Mouse (Mus musculus) hindbrain, embryonic 16.5 days (tissue): ENCODE measurements around the gene Gm10570. TPM values are rescaled to one million over a fixed set of nuclear protein-coding genes. Genes with fewer than 3 reads are reported as not detected.

ENCODE experiments used
- ATAC-seq: fragments of 200-750 bp; cut with Nextera tagmentation; 2 replicates; pipeline ENCODE4 v1.8.0; 2017; ENCODE audit warnings: moderate TSS enrichment, moderate library complexity
- H3K27ac ChIP-seq: fragments of 300-500 bp; sonication (generic); 2 replicates; pipeline ENCODE4 v1.5.1; 2014; ENCODE audit warnings: low read depth, mild to moderate bottlenecking, control low read depth, low read length, moderate library complexity
- H3K27me3 ChIP-seq: fragments of 300-500 bp; sonication (generic); replicated peaks from 2 replicates; pipeline ENCODE4 v1.6.1; 2014; ENCODE audit warnings: low read length; ENCODE audit not compliant: control insufficient read depth, insufficient read depth
- H3K36me3 ChIP-seq: fragments of 300-500 bp; sonication (generic); 2 replicates; pipeline ENCODE4 v1.6.1; 2014; ENCODE audit warnings: mild to moderate bottlenecking, low read length, moderate library complexity, mixed read lengths; ENCODE audit not compliant: control insufficient read depth, insufficient read depth
- H3K4me1 ChIP-seq: fragments of 300-500 bp; sonication (generic); 2 replicates; pipeline ENCODE4 v1.6.1; 2014; ENCODE audit warnings: low read depth, low read length; ENCODE audit not compliant: control insufficient read depth, insufficient read depth
- H3K4me2 ChIP-seq: fragments of 300-500 bp; sonication (generic); 2 replicates; pipeline ENCODE4 v1.6.1; 2014; ENCODE audit warnings: mild to moderate bottlenecking, low read length, control low read depth, moderate library complexity
- H3K4me3 ChIP-seq: fragments of 300-500 bp; sonication (generic); 2 replicates; pipeline ENCODE4 v1.5.1; 2014; ENCODE audit warnings: mild to moderate bottlenecking, low read length, control low read depth, moderate library complexity
- H3K9ac ChIP-seq: fragments of 300-500 bp; sonication (generic); 2 replicates; pipeline ENCODE4 v1.6.1; 2014; ENCODE audit warnings: low read depth, mild to moderate bottlenecking, control low read depth, low read length, moderate library complexity
- H3K9me3 ChIP-seq: fragments of 300-500 bp; sonication (generic); 2 replicates; pipeline ENCODE4 v1.6.1; 2014; ENCODE audit warnings: mild to moderate bottlenecking, low read length, moderate library complexity; ENCODE audit not compliant: control insufficient read depth
- WGBS: fragments of 180-500 bp; shearing (Covaris S2); extraction: QIAGEN DNeasy Blood & Tissue Kit; methylation state at CpG from one replicate; pipeline ENCODE4 v1.1.7; 2014; 5-methylcytosine and 5-hydroxymethylcytosine counted together
- polyA plus RNA-seq: library from polyadenylated mRNA; unstranded; fragments of >200 nt; fragmentation: Nextera tagmentation; extraction: Ambion mirVana; gene quantifications from 2 replicates; pipeline ENCODE4 v1.2.1, GENCODE M21; 2015

Gene Gm10570
- polyA plus RNA-seq, 1 experiment from 2014 or later, result 1.2 TPM

DNA sequence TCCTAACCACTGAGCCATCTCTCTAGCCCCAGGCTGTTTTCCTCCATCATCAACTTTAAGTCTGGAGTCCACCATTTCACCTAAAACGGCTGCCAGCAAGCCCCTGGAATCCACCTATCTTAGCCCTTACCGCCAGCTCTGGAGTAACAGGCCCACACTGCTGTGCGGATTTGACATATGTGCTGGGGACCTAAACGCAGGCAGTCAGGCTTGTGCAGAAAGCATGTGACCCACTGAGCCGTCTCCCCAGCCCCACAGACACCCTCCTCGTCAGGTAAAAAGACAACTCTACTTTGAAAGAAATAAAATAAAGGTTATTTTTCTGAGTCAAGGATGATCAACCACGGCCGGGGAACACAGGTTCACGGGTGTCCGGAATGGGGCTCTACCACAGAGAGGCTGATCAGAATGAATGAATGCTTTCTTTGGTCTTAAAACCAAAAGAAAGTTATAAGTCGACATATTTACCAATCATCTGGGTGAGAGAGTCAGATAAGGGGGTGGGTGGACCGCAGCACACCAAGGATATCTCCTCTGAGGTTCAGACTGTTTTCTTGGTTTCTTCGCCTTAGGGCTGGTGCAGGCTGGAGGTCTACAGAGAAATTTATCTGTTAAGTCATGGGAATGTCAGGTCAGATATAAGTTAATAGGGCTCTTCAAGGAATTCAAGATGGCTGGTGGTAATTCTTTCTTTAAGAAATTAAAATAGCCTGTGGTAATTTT lies 12.1 kb downstream of the Gm10570 start:
- 85% methylated on average over 13 of the region's 13 CpGs for WGBS
- no peaks in the 10 kb centered on the region for H3K4me1 ChIP-seq
- no peaks in the 10 kb centered on the region for H3K36me3 ChIP-seq
- no peak for ATAC-seq
- no peaks in the 10 kb centered on the region for H3K9me3 ChIP-seq
- no peaks in the 10 kb centered on the region for H3K27me3 ChIP-seq
- no peak overlapping the region for H3K27ac ChIP-seq
- no peak overlapping the region for H3K4me3 ChIP-seq
- no peak overlapping the region for H3K9ac ChIP-seq
- no peak overlapping the region for H3K4me2 ChIP-seq

DNA sequence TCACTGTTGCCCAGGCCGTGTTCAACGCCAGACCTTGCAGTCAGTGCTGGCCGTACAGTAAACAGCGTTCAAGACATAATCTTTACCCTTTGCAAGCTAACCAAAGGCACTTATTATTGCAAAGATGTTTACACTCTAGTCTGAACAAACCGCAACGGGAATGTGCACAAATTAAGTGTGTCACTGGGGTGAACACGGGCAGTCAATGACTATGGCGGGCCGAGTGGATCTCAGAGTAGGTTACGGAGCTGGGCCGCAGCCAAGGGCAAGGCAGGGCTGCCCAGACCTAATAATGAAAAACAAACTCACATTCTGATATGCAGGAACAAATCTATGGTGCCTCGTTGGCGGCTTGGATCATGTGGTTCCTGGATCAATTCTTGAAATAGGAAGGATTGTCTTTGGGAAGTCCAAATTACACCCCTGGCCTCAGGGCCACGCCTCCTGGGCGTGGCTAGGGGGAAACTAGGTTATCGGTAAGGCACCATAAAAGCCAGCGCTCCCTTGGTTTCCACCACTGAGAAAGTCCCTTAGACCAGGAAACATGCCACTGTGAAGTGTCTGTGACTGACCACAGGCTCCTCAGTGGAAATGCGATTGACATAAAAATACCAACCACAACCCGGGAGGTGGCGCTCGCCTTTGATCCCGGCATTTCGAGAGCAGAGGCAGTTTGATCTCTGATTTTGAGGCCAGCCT lies 13.3 kb downstream of the Gm10570 start:
- no peak overlapping the region for H3K4me2 ChIP-seq
- H3K4me1 ChIP-seq, result no peaks in the 10 kb centered on the region
- no peaks in the 10 kb centered on the region for H3K27me3 ChIP-seq
- H3K9ac ChIP-seq, result no peak overlapping the region
- no peak for ATAC-seq
- no peaks in the 10 kb centered on the region for H3K36me3 ChIP-seq
- no peaks in the 10 kb centered on the region for H3K9me3 ChIP-seq
- no peak overlapping the region for H3K27ac ChIP-seq
- no peak overlapping the region for H3K4me3 ChIP-seq
- WGBS, result 53% methylated on average over 23 of the region's 23 CpGs

DNA sequence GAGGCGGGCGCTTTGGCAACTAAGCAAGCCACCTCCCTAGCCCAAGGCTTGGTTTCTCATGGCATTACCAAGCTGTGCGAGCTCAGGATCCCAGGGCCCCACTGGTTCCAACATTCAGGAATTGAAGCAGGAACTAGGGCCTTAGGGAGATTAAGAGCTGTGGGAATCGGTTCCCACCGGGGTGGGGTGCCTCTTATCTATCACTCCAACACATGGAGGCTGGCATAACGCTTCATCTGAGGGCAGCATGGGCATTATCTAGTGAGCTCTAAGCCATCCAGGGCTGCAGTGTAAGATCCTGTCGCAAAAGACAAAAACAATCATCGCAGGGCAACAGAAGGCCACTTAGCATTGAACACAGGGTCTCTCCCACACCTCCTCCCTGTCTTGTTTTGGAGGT lies 14.0 kb downstream of the Gm10570 start:
- Histone ChIP-seq H3K4me3 (no peak overlapping the region), H3K4me2 (no peak overlapping the region), H3K4me1 (no peaks in the 10 kb centered on the region), H3K36me3 (no peaks in the 10 kb centered on the region), H3K27me3 (no peaks in the 10 kb centered on the region), H3K9ac (no peak overlapping the region), H3K9me3 (no peaks in the 10 kb centered on the region), H3K27ac (no peak overlapping the region)
- ATAC-seq, result no peak
- WGBS, result 93% methylated on average over 8 of the region's 8 CpGs

DNA sequence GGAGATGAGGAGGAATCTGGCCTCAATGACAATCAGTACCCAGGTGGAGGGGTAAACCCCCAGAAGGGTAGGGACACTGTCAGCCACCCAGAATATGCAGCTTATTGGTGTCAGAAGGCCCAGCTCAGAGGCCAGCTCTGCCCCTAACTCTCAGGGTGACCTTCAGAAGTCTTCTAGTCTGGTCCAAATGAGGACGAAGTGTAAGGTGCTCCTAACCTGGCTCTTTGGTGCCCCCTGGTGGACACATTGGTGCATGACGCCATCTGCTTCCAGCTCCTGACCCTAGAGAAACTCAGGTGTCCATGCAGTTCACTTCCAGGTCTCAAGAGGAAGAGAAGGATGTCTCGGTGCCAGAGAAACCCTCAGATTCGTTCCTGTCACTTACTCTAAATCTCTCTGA lies 16.2 kb downstream of the Gm10570 start:
- Histone ChIP-seq H3K27ac (no peak overlapping the region), H3K4me3 (no peak overlapping the region), H3K9ac (no peak overlapping the region), H3K4me2 (no peak overlapping the region), H3K9me3 (no peaks in the 10 kb centered on the region), H3K36me3 (no peaks in the 10 kb centered on the region), H3K4me1 (no peaks in the 10 kb centered on the region), H3K27me3 (no peaks in the 10 kb centered on the region)
- 0 out of 2 replicates have a peak, but pooled peaks have one; percentile 27 for ATAC-seq
- WGBS, result 1% methylated on average over 4 of the region's 4 CpGs

DNA sequence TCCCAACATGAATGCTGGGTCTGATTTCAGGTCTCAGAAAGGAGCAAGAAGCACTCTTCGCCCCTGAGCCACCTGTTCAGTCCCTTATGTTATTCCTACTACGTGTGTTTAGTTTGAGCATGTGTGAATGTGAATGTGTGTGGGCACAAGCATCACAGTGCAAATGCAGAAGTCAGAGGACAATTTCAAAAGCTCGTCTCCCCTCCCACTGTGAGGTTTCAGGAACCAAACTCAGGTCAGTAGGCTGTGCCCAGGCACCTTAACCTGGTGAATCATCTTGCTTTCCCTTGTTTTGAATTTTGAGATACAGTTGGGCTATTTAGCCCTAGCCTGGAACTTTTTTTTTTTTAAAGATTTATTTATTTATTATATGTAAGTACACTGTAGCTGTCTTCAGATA lies 18.6 kb downstream of the Gm10570 start:
- Histone ChIP-seq H3K27me3 (no peaks in the 10 kb centered on the region), H3K36me3 (no peaks in the 10 kb centered on the region), H3K4me1 (no peaks in the 10 kb centered on the region), H3K4me2 (no peak overlapping the region), H3K9me3 (no peaks in the 10 kb centered on the region), H3K9ac (no peak overlapping the region), H3K27ac (no peak overlapping the region), H3K4me3 (no peak overlapping the region)
- ATAC-seq, result no peak
- 77% methylated on average over 3 of the region's 3 CpGs for WGBS

DNA sequence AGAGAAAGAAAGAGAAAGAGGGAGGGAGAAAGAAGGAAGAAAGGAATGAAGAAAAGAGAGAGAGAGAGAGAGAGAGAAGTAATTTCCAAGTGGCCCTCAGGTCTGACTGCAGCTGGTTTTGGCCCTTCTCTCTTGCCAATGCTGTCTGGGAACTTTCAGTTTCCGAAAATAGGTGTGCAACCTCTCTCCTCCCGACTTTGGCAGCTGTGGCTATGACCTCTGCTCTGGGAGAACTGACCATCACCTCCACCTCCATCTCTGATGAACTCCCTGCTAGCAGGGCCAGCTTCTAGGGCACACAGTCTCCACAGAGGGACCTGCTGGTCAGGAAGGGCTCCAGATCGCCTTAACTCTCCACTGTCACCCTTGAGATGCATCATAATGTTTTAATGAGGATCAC lies 21.9 kb downstream of the Gm10570 start:
- no peak overlapping the region for H3K4me3 ChIP-seq
- 56% methylated on average over 3 of the region's 3 CpGs for WGBS
- no peak overlapping the region for H3K9ac ChIP-seq
- no peaks in the 10 kb centered on the region for H3K36me3 ChIP-seq
- no peak for ATAC-seq
- H3K4me1 ChIP-seq, result no peaks in the 10 kb centered on the region
- no peak overlapping the region for H3K27ac ChIP-seq
- H3K4me2 ChIP-seq, result no peak overlapping the region
- H3K9me3 ChIP-seq, result no peaks in the 10 kb centered on the region
- H3K27me3 ChIP-seq, result no peaks in the 10 kb centered on the region

DNA sequence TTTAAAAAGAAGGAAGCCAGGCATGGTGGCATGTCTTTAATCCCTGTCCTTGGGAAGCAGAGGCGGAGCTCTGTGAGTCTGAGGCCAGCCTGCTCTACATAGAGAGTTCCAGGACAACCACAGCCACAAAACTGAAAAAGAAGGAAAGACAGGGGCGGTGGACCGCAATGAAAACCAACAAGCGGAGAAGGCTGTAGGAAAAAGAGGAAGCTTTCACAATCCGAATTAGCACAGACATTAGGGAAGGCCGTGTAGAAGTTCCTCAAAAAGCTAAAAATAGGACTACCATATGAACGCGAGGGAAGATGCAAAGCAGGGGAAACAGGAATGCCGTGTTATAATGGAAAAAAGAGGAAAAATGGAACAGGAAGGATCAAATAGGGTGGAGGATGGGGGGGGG lies 24.6 kb downstream of the Gm10570 start:
- no peak for ATAC-seq
- 88% methylated on average over 9 of the region's 9 CpGs for WGBS
- H3K27me3 ChIP-seq, result no peaks in the 10 kb centered on the region

DNA sequence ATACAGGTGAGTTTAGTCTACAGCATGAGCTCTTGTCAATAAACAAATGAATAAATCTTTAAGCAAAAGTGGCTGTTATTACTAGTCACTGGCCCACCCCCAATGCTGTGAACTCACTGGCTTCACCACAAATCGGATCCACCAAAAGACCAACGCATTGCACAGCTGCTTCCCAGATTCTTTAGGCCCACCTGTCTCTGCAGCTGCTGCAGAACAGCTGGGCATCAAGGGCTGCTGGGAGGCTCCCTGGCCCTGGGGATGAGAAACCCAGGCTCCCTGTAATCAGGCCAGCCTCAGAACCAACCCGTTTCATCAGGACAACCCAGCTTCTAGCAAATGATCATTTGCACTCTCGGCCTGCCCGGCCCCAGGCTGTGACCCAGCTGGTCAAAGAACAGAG lies 25.6 kb downstream of the Gm10570 start:
- H3K9ac ChIP-seq, result no peak overlapping the region
- H3K4me3 ChIP-seq, result no peak overlapping the region
- H3K27me3 ChIP-seq, result no peaks in the 10 kb centered on the region
- 82% methylated on average over 5 of the region's 5 CpGs for WGBS
- no peak overlapping the region for H3K4me2 ChIP-seq
- H3K9me3 ChIP-seq, result no peaks in the 10 kb centered on the region
- H3K27ac ChIP-seq, result no peak overlapping the region
- H3K36me3 ChIP-seq, result no peaks in the 10 kb centered on the region
- no peaks in the 10 kb centered on the region for H3K4me1 ChIP-seq
- no peak for ATAC-seq

More for the DNA sequence above, 24.6 kb downstream of the Gm10570 start:
- Histone ChIP-seq H3K4me1 (no peaks in the 10 kb centered on the region), H3K36me3 (no peaks in the 10 kb centered on the region), H3K4me3 (no peak overlapping the region), H3K27ac (no peak overlapping the region), H3K9me3 (no peaks in the 10 kb centered on the region), H3K4me2 (no peak overlapping the region), H3K9ac (no peak overlapping the region)

DNA sequence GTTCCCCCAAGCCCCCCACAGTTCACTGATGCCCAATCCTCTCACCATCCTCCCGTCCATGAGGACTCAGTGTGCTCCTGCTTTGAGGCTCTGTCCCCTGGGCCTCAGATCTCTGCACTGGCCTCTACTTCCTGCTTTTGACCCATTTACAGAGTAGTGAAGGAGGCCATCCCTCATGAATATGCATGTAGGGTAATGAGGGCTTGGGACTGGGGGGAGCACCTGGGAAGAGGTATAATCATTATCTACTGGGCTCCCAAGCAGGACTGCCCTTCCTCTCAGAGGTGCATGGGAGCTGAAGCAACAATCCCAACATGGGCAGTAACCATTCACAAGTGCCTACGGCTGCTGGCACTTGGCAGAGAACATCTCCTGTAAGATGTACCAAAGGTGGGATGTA lies 29.4 kb downstream of the Gm10570 start, which contains the start of gene Serinc2:
Gene Serinc2 (minus strand): TSS at position 101 of the 400 bp plus-strand sequence.
- no peaks in the 10 kb centered on the region for H3K9me3 ChIP-seq
- no peaks in the 10 kb centered on the region for H3K36me3 ChIP-seq
- H3K4me1 ChIP-seq, result 0 out of 2 replicates have a peak, but pooled peaks cover 3% of the 10 kb centered on the region
- no peaks in the 10 kb centered on the region for H3K27me3 ChIP-seq
- no peak within 1 kb of the TSS for H3K9ac ChIP-seq
- no peak within 1 kb of the TSS for H3K4me3 ChIP-seq
- no peak within 1 kb of the TSS for H3K4me2 ChIP-seq
- WGBS, result 72% methylated on average over 2 of the region's 2 CpGs
- no peak within 1 kb of the TSS for H3K27ac ChIP-seq
- ATAC-seq, result no peak
